Comparison of ENCODE assay signal across 7 mouse cellular contexts in the genomic region with DNA sequence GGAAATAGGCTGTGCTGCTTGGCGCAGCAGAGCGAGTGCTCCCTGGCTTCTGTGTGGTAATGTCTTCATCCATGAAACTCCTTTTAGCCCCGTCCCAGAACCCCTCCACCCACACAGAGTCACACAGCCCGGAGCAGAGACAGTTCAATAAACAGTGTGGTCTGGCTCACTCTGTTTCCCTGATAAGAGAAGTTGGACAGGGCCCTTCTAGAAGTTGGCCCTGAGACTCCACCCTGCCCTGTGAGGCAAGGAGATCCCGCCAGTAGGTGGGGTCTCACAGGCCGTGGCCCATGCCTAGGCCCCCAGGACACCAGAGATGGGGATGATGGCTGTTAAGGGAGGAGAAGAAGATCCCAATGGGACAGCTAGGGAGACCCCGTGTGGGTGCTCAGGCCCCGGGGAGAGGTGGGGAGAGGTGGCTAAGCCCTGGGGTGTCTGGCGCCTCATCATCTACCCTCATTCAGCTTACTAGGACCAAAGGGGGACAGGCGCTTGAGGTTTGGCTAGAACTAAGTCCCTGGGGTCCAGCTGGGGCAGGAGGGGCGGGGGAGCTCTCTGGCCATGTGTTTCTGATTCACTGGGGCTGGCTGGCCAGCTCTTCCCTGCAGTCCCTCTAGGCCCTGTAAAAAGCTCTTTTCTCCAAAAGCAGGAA. TPM values are rescaled to one million over a fixed set of nuclear protein-coding genes. Genes with fewer than 3 reads are reported as not detected.
DNase-seq lines count a peak whose midpoint lies in the region; ATAC-seq and TF ChIP-seq lines count a peak whose summit lies in the region.

No protein-coding gene starts in this region.

- peak in 2 of 3 experiments; percentile 37 to 44; a peak in 4 of 6 replicates for TF ChIP-seq CTCF in MEL (IDR thresholded peaks at IDR 0.05 in 2 of 3, conservative IDR thresholded peaks at IDR 0.05 in 1 of 3; ENCODE audit: control insufficient read depth in 1 of 3, insufficient read depth in 1 of 3, low read depth in 2 of 3, low read length in 3 of 3, poor library complexity in 1 of 3, severe bottlenecking in 1 of 3)

- H3K4me2 ChIP-seq in heart, embryonic 12.5 days, result no peak overlapping the region
- peak overlapping the region; percentile 35 for H3K4me2 ChIP-seq in liver, embryonic 11.5 days

- H3K79me2 ChIP-seq in MEL (ENCODE audit: control insufficient read depth, insufficient read depth, low read length, poor library complexity), result no peaks in the 10 kb centered on the region

- H3K4me3 ChIP-seq in MEL (ENCODE audit: control insufficient read depth in 1 of 2, insufficient read depth in 1 of 2, low read depth in 2 of 2, low read length in 2 of 2), result peak overlapping the region; percentile 33 to 46
- H3K4me3 ChIP-seq in heart, embryonic 12.5 days, result no peak overlapping the region
- H3K4me3 ChIP-seq in liver, embryonic 11.5 days (ENCODE audit: low read depth, low read length), result no peak overlapping the region

- peak; percentile 81 for DNase-seq in MEL (ENCODE audit: low read depth, low spot score)
- DNase-seq in adipocyte (ENCODE audit: low spot score), result peak; percentile 87
- DNase-seq in liver, embryonic 11.5 days (ENCODE audit: low spot score), result peak; percentile 55
- no peak for DNase-seq in frontal cortex, postnatal 10 days (ENCODE audit: low spot score in 2 of 2)
- no peak for DNase-seq in layer of hippocampus, adult 9-11 months

- H3K9ac ChIP-seq in MEL (ENCODE audit: control insufficient read depth, low read depth, low read length, poor library complexity, severe bottlenecking), result peak overlapping the region; percentile 67
- H3K9ac ChIP-seq in heart, embryonic 12.5 days, result no peak overlapping the region
- H3K9ac ChIP-seq in liver, embryonic 11.5 days (ENCODE audit: low read depth, low read length), result peak overlapping the region; percentile 57

- H3K27ac ChIP-seq in MEL (ENCODE audit: control insufficient read depth, low read depth, low read length), result peak overlapping the region; percentile 52
- no peak overlapping the region for H3K27ac ChIP-seq in heart, embryonic 12.5 days (ENCODE audit: poor library complexity, severe bottlenecking)
- peak overlapping the region; percentile 79 for H3K27ac ChIP-seq in liver, embryonic 11.5 days (ENCODE audit: low read depth, low read length)

- ATAC-seq in heart, embryonic 12.5 days (ENCODE audit: insufficient number of reproducible peaks, low FRiP score), result peak; percentile 41
- peak; percentile 89 for ATAC-seq in liver, embryonic 11.5 days (replicated peaks; ENCODE audit: low FRiP score)
- ATAC-seq in frontal cortex, adult (ENCODE audit: low TSS enrichment), result no peak

- H3K27me3 ChIP-seq in MEL (ENCODE audit: control insufficient read depth in 1 of 2, insufficient read depth in 2 of 2, low read length in 2 of 2), result no peaks in the 10 kb centered on the region
- peaks cover 31% of the 10 kb centered on the region for H3K27me3 ChIP-seq in heart, embryonic 12.5 days (replicated peaks)
- H3K27me3 ChIP-seq in liver, embryonic 11.5 days (replicated peaks; ENCODE audit: control insufficient read depth, insufficient read depth, low read length), result peaks cover 19% of the 10 kb centered on the region

- no peak; the same call in 1 of the 2 replicates for TF ChIP-seq RAD21 in MEL (IDR thresholded peaks at IDR 0.05; ENCODE audit: low read depth, low read length)

- H3K36me3 ChIP-seq in MEL (ENCODE audit: control insufficient read depth in 1 of 2, insufficient read depth in 2 of 2, low read length in 2 of 2), result peaks cover 0 to 12% of the 10 kb centered on the region in 2 experiments; a peak in 2 of 4 replicates
- no peaks in the 10 kb centered on the region for H3K36me3 ChIP-seq in heart, embryonic 12.5 days
- no peaks in the 10 kb centered on the region for H3K36me3 ChIP-seq in liver, embryonic 11.5 days (ENCODE audit: control insufficient read depth, insufficient read depth, low read length)

- WGBS in heart, embryonic 12.5 days, result 35% methylated on average over 11 of the region's 11 CpGs
- 34% methylated on average over 11 of the region's 11 CpGs for WGBS in liver, embryonic 11.5 days

- H3K4me1 ChIP-seq in MEL (ENCODE audit: control insufficient read depth in 1 of 2, insufficient read depth in 2 of 2, low read length in 2 of 2), result peaks cover 0 to 9% of the 10 kb centered on the region in 2 experiments; a peak in 3 of 4 replicates
- peaks cover 50% of the 10 kb centered on the region for H3K4me1 ChIP-seq in heart, embryonic 12.5 days (replicated peaks)
- H3K4me1 ChIP-seq in liver, embryonic 11.5 days (replicated peaks; ENCODE audit: control insufficient read depth, insufficient read depth, low read length), result peaks cover 40% of the 10 kb centered on the region

- TF ChIP-seq EP300 in MEL (IDR thresholded peaks at IDR 0.05; ENCODE audit: low read depth in 1 of 2, low read length in 2 of 2), result peak; percentile 52 to 54; a peak in 3 of 4 replicates

- TF ChIP-seq POLR2A in MEL (IDR thresholded peaks at IDR 0.05; ENCODE audit: control insufficient read depth in 1 of 2, insufficient read depth in 1 of 2, low read depth in 1 of 2, low read length in 2 of 2, poor library complexity in 1 of 2), result peak; percentile 48 to 57; a peak in 2 of 4 replicates

- no peaks in the 10 kb centered on the region for H3K9me3 ChIP-seq in MEL (replicated peaks; ENCODE audit: insufficient read depth, low read length)
- no peaks in the 10 kb centered on the region for H3K9me3 ChIP-seq in heart, embryonic 12.5 days (replicated peaks)
- H3K9me3 ChIP-seq in liver, embryonic 11.5 days (ENCODE audit: control insufficient read depth, low read length), result no peaks in the 10 kb centered on the region

TF ChIP-seq in MEL, 35 proteins besides CTCF, POLR2A, EP300 and RAD21:
- TF ChIP-seq SIN3A (IDR thresholded peaks at IDR 0.05; ENCODE audit: low read length) (peak; percentile 71; the same call in 1 of the 2 replicates), HCFC1 (IDR thresholded peaks at IDR 0.05; ENCODE audit: low read depth, low read length) (peak; percentile 28; the same call in 1 of the 2 replicates), TCF12 (IDR thresholded peaks at IDR 0.05; ENCODE audit: low read depth, low read length) (peak; percentile 49; the same call in 1 of the 2 replicates), ETS1 (IDR thresholded peaks at IDR 0.05; ENCODE audit: low read depth, low read length) (peak; percentile 27; the same call in 1 of the 2 replicates), MXI1 (IDR thresholded peaks at IDR 0.05; ENCODE audit: low read depth, low read length) (peak; percentile 46; the same call in 1 of the 2 replicates), NELFE (IDR thresholded peaks at IDR 0.05; ENCODE audit: low read depth, low read length) (peak; percentile 31; the same call in 1 of the 2 replicates), POLR2AphosphoS2 (IDR thresholded peaks at IDR 0.05; ENCODE audit: low read length) (no peak), RCOR1 (IDR thresholded peaks at IDR 0.05; ENCODE audit: low read depth, low read length) (no peak), NRF1 (IDR thresholded peaks at IDR 0.05; ENCODE audit: insufficient read depth, low read depth, low read length, poor library complexity, severe bottlenecking) (no peak), MYC (IDR thresholded peaks at IDR 0.05; ENCODE audit: low read depth, low read length) (no peak), TBP (IDR thresholded peaks at IDR 0.05; ENCODE audit: low read depth, low read length) (0 out of 2 replicates have a peak, but pooled peaks have one; percentile 13), MEF2A (IDR thresholded peaks at IDR 0.05; ENCODE audit: extremely low read depth, insufficient replicate concordance, low read depth, low read length, poor library complexity, severe bottlenecking) (no peak), KAT2A (conservative IDR thresholded peaks at IDR 0.05; ENCODE audit: low read depth, low read length) (no peak), ZNF384 (IDR thresholded peaks at IDR 0.05; ENCODE audit: low read depth, low read length) (no peak), MAX (IDR thresholded peaks at IDR 0.05; ENCODE audit: low read length) (peak; percentile 36; the same call in 1 of the 2 replicates), GATA1 (IDR thresholded peaks at IDR 0.05; ENCODE audit: low read depth, low read length) (peak; percentile 65), TAL1 (IDR thresholded peaks at IDR 0.05; ENCODE audit: low read length) (peak; percentile 34), MAZ (IDR thresholded peaks at IDR 0.05; ENCODE audit: low read depth, low read length) (peak; percentile 55; the same call in 1 of the 2 replicates), SMC3 (IDR thresholded peaks at IDR 0.05; ENCODE audit: low read depth, low read length) (peak; percentile 49)

RNA-seq across cellular contexts. Expression of gene Prcd, which starts 5.9 kb away (rescaled TPM):
- total RNA-seq in MEL (2012; rRNA removed), result 50.0 and 72.2 TPM in 2 replicates
- polyA plus RNA-seq in MEL (2012; ENCODE audit: insufficient read depth in 1 of 2, insufficient read length in 2 of 2, low read depth in 1 of 2, low replicate concordance in 2 of 2, missing spikeins in 1 of 2), result 10 to 100 TPM in 1 of 2 experiments, not detected in 1; 44.4 TPM
- 0.73 TPM in 1 of 2 replicates, not detected in the other for polyA plus RNA-seq in heart, embryonic 12.5 days (2016; fragmentation: Nextera tagmentation; extraction: Ambion mirVana)
- polyA plus RNA-seq in liver, embryonic 11.5 days (2014; fragmentation: Nextera tagmentation; extraction: Ambion mirVana), result 0.62 and 0.74 TPM in 2 replicates

RNA-seq across cellular contexts. Expression of gene Cygb, which starts 6.6 kb away (rescaled TPM):
- 2.1 and 2.2 TPM in 2 replicates for total RNA-seq in MEL (2012; rRNA removed)
- 1 to 10 TPM in 1 of 2 experiments, not detected in 1; 8.7 TPM for polyA plus RNA-seq in MEL (2012; ENCODE audit: insufficient read depth in 1 of 2, insufficient read length in 2 of 2, low read depth in 1 of 2, low replicate concordance in 2 of 2, missing spikeins in 1 of 2)
- polyA plus RNA-seq in heart, embryonic 12.5 days (2016; fragmentation: Nextera tagmentation; extraction: Ambion mirVana), result 1.3 and 1.4 TPM in 2 replicates
- 2.0 and 2.5 TPM in 2 replicates for polyA plus RNA-seq in liver, embryonic 11.5 days (2014; fragmentation: Nextera tagmentation; extraction: Ambion mirVana)

RNA-seq across cellular contexts. Expression of gene Rhbdf2, which starts 20.6 kb away (rescaled TPM):
- total RNA-seq in MEL (2012; rRNA removed), result 6.4 and 7.7 TPM in 2 replicates
- 10 to 100 TPM in 1 of 2 experiments, not detected in 1; 13.7 TPM for polyA plus RNA-seq in MEL (2012; ENCODE audit: insufficient read depth in 1 of 2, insufficient read length in 2 of 2, low read depth in 1 of 2, low replicate concordance in 2 of 2, missing spikeins in 1 of 2)
- 7.5 and 8.1 TPM in 2 replicates for polyA plus RNA-seq in heart, embryonic 12.5 days (2016; fragmentation: Nextera tagmentation; extraction: Ambion mirVana)
- 9.9 and 10.6 TPM in 2 replicates for polyA plus RNA-seq in liver, embryonic 11.5 days (2014; fragmentation: Nextera tagmentation; extraction: Ambion mirVana)

Comparison
In these comparisons a context has a peak if more than half of its experiments do, and no peak if none do; other contexts are left out.
1. DNase-seq: peak in MEL (single experiment), adipocyte (single experiment) and liver, embryonic 11.5 days (single experiment); none in frontal cortex, postnatal 10 days (0 of 2) and layer of hippocampus, adult 9-11 months (single experiment).
2. H3K4me3 ChIP-seq: peak in MEL (2 of 2); none in heart, embryonic 12.5 days (single experiment) and liver, embryonic 11.5 days (single experiment).